Mouse (Mus musculus): ENCODE measurements around the gene Pate1. TPM values are rescaled to one million over a fixed set of nuclear protein-coding genes. Genes with fewer than 3 reads are reported as not detected.

Pate1 gene
- not detected in 2 replicates for polyA plus RNA-seq (2015; fragmentation: Nextera tagmentation; extraction: Ambion mirVana)

DNA sequence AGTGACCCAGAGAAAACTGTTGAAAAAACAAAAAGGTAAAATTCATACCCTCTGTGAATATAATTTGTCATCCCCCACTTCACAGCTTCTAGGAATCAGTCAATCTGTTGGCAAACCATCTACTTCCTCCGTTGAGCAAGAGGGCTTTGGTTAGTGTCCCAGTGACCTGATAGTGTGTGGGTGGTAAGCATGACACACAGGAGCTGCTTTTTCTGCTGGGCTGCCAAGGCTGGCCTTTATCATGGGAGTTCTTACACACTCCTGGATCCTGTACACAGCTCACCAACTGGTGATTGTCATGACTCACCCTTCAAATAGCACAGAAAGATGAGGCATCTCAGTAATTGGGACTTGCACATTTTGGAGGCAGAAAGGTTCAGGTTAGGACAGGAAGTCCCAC is at the start of gene Pate1:
Pate1 (minus strand) TSS at position 378 of the 400 bp plus-strand sequence.
- no peak within 1 kb of the TSS for H3K4me3 ChIP-seq
- no peak within 1 kb of the TSS for H3K27ac ChIP-seq
- no peaks in the 10 kb centered on the region for H3K27me3 ChIP-seq
- no peaks in the 10 kb centered on the region; the same call in 1 of the 2 replicates for H3K9me3 ChIP-seq (replicated peaks)
- H3K4me2 ChIP-seq, result no peak within 1 kb of the TSS
- H3K36me3 ChIP-seq (ENCODE audit: poor library complexity, severe bottlenecking), result no peaks in the 10 kb centered on the region
- no peaks in the 10 kb centered on the region for H3K4me1 ChIP-seq
- 65% methylated on average over 1 of the region's 1 CpGs for WGBS
- no peak for ATAC-seq
- no peak within 1 kb of the TSS for H3K9ac ChIP-seq

DNA sequence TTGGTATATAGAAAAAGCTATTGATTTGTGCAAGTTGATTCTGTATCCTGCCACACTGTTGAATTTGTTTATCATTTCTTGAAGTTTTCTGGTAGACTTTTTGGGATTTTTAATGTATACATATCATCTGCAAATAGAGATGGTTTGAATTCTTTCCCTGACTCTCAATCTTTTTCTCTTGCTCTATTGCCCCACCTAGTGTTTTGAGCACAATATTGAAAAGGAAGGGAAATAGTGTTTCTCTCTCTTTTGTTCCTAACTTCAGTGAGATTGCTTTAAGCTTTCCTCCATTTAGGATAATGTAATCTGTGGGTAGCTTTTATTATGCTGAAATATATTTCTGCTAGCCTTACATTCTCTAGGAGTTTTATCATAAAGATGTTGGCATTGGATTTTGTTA is 20.1 kb upstream of the Pate1 start:
- Histone ChIP-seq H3K9me3 (replicated peaks) (no peaks in the 10 kb centered on the region; the same call in 1 of the 2 replicates), H3K27me3 (no peaks in the 10 kb centered on the region), H3K9ac (no peak overlapping the region), H3K4me1 (no peaks in the 10 kb centered on the region), H3K4me2 (no peak overlapping the region), H3K36me3 (ENCODE audit: poor library complexity, severe bottlenecking) (no peaks in the 10 kb centered on the region), H3K4me3 (no peak overlapping the region), H3K27ac (no peak overlapping the region)
- ATAC-seq, result no peak

DNA sequence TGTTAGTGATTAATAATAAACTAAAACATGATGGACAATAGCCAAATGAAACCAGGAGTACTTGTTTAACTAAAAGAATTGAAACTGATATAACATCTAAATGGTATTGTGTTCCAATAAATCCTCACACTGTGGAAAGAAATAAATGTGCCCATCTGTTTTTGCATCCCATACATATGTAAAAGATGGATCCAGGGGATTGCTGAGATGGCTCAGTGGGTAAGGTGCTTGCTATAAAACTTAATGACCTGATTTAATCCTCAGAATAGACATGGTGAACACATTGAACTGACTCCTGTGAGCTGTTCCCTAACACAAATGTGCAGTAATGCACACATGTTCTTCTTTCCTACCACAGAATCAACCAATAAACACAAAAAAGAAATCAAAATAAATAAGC is 4.7 kb upstream of the Pate1 start:
- H3K27ac ChIP-seq, result no peak overlapping the region
- H3K4me3 ChIP-seq, result no peak overlapping the region
- no peaks in the 10 kb centered on the region for H3K9me3 ChIP-seq (replicated peaks)
- no peaks in the 10 kb centered on the region for H3K27me3 ChIP-seq
- no peaks in the 10 kb centered on the region for H3K4me1 ChIP-seq
- H3K36me3 ChIP-seq (ENCODE audit: poor library complexity, severe bottlenecking), result no peaks in the 10 kb centered on the region
- H3K9ac ChIP-seq, result no peak overlapping the region
- H3K4me2 ChIP-seq, result no peak overlapping the region
- no peak for ATAC-seq

DNA sequence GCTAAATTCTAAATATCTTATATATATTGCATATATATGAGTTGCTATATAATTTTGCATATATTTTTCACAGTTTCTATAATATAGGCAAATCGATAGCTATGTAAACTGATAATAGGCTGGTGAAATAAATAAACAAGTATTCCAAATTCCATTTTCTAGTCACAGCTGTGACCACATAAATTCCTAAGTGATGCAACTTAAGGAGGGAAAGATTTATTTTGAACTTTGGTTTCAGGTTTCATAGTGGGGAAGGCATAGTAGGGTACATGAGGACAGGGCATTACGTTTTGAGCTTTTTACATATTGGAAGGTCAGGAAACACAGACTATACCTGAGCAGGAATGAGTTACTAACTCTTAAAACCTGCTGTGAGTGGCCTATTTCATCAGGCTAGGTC is 13.6 kb downstream of the Pate1 start:
- no peak overlapping the region for H3K9ac ChIP-seq
- no peaks in the 10 kb centered on the region; the same call in 1 of the 2 replicates for H3K9me3 ChIP-seq (replicated peaks)
- no peak overlapping the region for H3K4me2 ChIP-seq
- no peak overlapping the region for H3K27ac ChIP-seq
- no peaks in the 10 kb centered on the region for H3K27me3 ChIP-seq
- H3K4me1 ChIP-seq, result no peaks in the 10 kb centered on the region
- WGBS, result 79% methylated on average over 2 of the region's 2 CpGs
- no peak for ATAC-seq
- no peak overlapping the region for H3K4me3 ChIP-seq
- no peaks in the 10 kb centered on the region for H3K36me3 ChIP-seq (ENCODE audit: poor library complexity, severe bottlenecking)

DNA sequence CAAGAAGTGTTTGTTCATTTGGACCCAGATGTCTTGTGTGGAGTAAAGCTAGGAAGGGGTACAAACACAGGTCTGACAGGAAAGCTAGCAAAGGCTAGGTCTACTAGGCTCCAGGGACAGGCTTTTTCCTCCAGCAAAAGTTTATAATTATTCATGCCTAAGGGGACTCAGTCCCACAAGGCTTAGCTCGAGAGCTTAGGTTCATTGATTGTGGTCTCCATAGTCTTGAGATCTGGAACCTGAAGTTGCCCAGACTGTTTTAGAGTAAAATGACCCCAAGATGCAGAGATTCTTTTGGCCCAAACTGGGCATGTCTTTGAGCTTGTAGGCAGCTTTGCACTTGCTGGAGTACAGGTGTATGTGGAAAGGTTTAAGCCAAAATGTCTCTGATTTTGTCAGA is 39.1 kb downstream of the Pate1 start, which contains the start of gene Pate3:
Pate3 (minus strand) TSS at position 101 of the 400 bp plus-strand sequence.
- Histone ChIP-seq H3K4me1 (no peaks in the 10 kb centered on the region), H3K9me3 (replicated peaks) (peaks cover 5% of the 10 kb centered on the region; the same call in 1 of the 2 replicates), H3K27me3 (no peaks in the 10 kb centered on the region), H3K4me2 (no peak within 1 kb of the TSS), H3K4me3 (no peak within 1 kb of the TSS), H3K9ac (no peak within 1 kb of the TSS), H3K36me3 (ENCODE audit: poor library complexity, severe bottlenecking) (no peaks in the 10 kb centered on the region), H3K27ac (no peak within 1 kb of the TSS)
- WGBS, result 69% methylated on average over 1 of the region's 1 CpGs
- ATAC-seq, result no peak

Other genes with a start within 250 kb of the Pate1 start
- not detected in 2 replicates for gene Gm1113, start 169.1 kb downstream of the Pate1 start, polyA plus RNA-seq (2015; fragmentation: Nextera tagmentation; extraction: Ambion mirVana)
- 13.2 and 14.9 TPM in 2 replicates for gene Ddx25, start 128.9 kb downstream of the Pate1 start, polyA plus RNA-seq (2015; fragmentation: Nextera tagmentation; extraction: Ambion mirVana)
- 19.3 and 20.0 TPM in 2 replicates for gene Pus3, start 128.8 kb downstream of the Pate1 start, polyA plus RNA-seq (2015; fragmentation: Nextera tagmentation; extraction: Ambion mirVana)
- gene Pate2, start 117.1 kb downstream of the Pate1 start, polyA plus RNA-seq (2015; fragmentation: Nextera tagmentation; extraction: Ambion mirVana), result 1.6 and 2.1 TPM in 2 replicates
- gene Hyls1, start 117.0 kb downstream of the Pate1 start, polyA plus RNA-seq (2015; fragmentation: Nextera tagmentation; extraction: Ambion mirVana), result 29.0 and 29.7 TPM in 2 replicates
- gene Pate4, start 75.4 kb downstream of the Pate1 start, polyA plus RNA-seq (2015; fragmentation: Nextera tagmentation; extraction: Ambion mirVana), result not detected in 2 replicates
- gene Pate3, start 39.2 kb downstream of the Pate1 start, polyA plus RNA-seq (2015; fragmentation: Nextera tagmentation; extraction: Ambion mirVana), result not detected in 2 replicates
- gene Gm17677, start 53.7 kb upstream of the Pate1 start, polyA plus RNA-seq (2015; fragmentation: Nextera tagmentation; extraction: Ambion mirVana), result not detected in 2 replicates
- gene Gm17727, start 90.7 kb upstream of the Pate1 start, polyA plus RNA-seq (2015; fragmentation: Nextera tagmentation; extraction: Ambion mirVana), result not detected in 2 replicates
- gene Gm27235, start 102.7 kb upstream of the Pate1 start, polyA plus RNA-seq (2015; fragmentation: Nextera tagmentation; extraction: Ambion mirVana), result not detected in 2 replicates
- gene D730048I06Rik, start 102.7 kb upstream of the Pate1 start, polyA plus RNA-seq (2015; fragmentation: Nextera tagmentation; extraction: Ambion mirVana), result not detected in 2 replicates
- gene 9230110F15Rik, start 156.8 kb upstream of the Pate1 start, polyA plus RNA-seq (2015; fragmentation: Nextera tagmentation; extraction: Ambion mirVana), result not detected in 2 replicates
- not detected in 2 replicates for gene 9230113P08Rik, start 221.0 kb upstream of the Pate1 start, polyA plus RNA-seq (2015; fragmentation: Nextera tagmentation; extraction: Ambion mirVana)

Data from forebrain, embryonic 13.5 days (tissue).